Mouse (Mus musculus) naive thymus-derived CD4-positive, alpha-beta T cell, adult 2 months (primary cell): ENCODE measurements around the gene Clint1.
"Not testable (repeated sequence)": the region's sequence is repeated elsewhere in the genome, so short reads cannot be mapped to it uniquely, and the experiment has no call there.

Source experiments
- DNase-seq: peaks from one replicate; pipeline ENCODE4 v3.0.0-alpha.2; 2011; ENCODE audit warnings: low read depth

The Clint1 gene

GRCm38 (mm10) chr11:45848253-45848652 is 3.6 kb upstream of the Clint1 start:
- DNase-seq = no peak

- DNase-seq = no peak
Observed at GRCm38 (mm10) chr11:45849203-45849602, 2.6 kb upstream of the Clint1 start.

- no peak for DNase-seq
Observed at GRCm38 (mm10) chr11:45849859-45850258, 2.0 kb upstream of the Clint1 start.

GRCm38 (mm10) chr11:45850317-45850716 is 1.5 kb upstream of the Clint1 start:
- DNase-seq = no peak

GRCm38 (mm10) chr11:45852124-45852994 is 508 bp downstream of the Clint1 start:
- DNase-seq = peak; percentile 68

- peak; percentile 74 for DNase-seq
Observed at GRCm38 (mm10) chr11:45852995-45853317, 1.1 kb downstream of the Clint1 start.

- no peak for DNase-seq
Observed at GRCm38 (mm10) chr11:45853916-45854315, 2.1 kb downstream of the Clint1 start.

- DNase-seq = no peak
Observed at GRCm38 (mm10) chr11:45854381-45854780, 2.5 kb downstream of the Clint1 start.

- DNase-seq = no peak
Observed at GRCm38 (mm10) chr11:45855407-45856148, 3.7 kb downstream of the Clint1 start.

- no peak for DNase-seq
Observed at GRCm38 (mm10) chr11:45856149-45856516, 4.3 kb downstream of the Clint1 start.

GRCm38 (mm10) chr11:45861334-45861733 is 9.5 kb downstream of the Clint1 start:
- DNase-seq = no peak

- no peak for DNase-seq
Observed at GRCm38 (mm10) chr11:45864409-45864808, 12.6 kb downstream of the Clint1 start.

GRCm38 (mm10) chr11:45865861-45866260 is 14.0 kb downstream of the Clint1 start:
- DNase-seq = no peak

- DNase-seq = no peak
Observed at GRCm38 (mm10) chr11:45866534-45866933, 14.7 kb downstream of the Clint1 start.

- DNase-seq = peak; percentile 76
Observed at GRCm38 (mm10) chr11:45873666-45874065, 21.8 kb downstream of the Clint1 start.

- peak; percentile 40 for DNase-seq
Observed at GRCm38 (mm10) chr11:45874251-45874650, 22.4 kb downstream of the Clint1 start.

GRCm38 (mm10) chr11:45875351-45875935 is 23.6 kb downstream of the Clint1 start:
- DNase-seq = peak; percentile 68

- peak; percentile 36 for DNase-seq
Observed at GRCm38 (mm10) chr11:45876036-45876435, 24.2 kb downstream of the Clint1 start.

- not testable (repeated sequence) for DNase-seq
Observed at GRCm38 (mm10) chr11:45879366-45879765, 27.5 kb downstream of the Clint1 start.

GRCm38 (mm10) chr11:45881026-45881682 is 29.3 kb downstream of the Clint1 start:
- peak; percentile 46 for DNase-seq

- DNase-seq = no peak
Observed at GRCm38 (mm10) chr11:45881683-45882068, 29.8 kb downstream of the Clint1 start.

- no peak for DNase-seq
Observed at GRCm38 (mm10) chr11:45883270-45883931, 31.6 kb downstream of the Clint1 start.
